Mouse (Mus musculus) testis, postnatal 10 days (tissue): ENCODE measurements around the gene Cdca8.

Experiments
- DNase-seq: peaks from one replicate; pipeline ENCODE4 v3.0.0; 2021; ENCODE audit warnings: low spot score

Gene Cdca8

GRCm38 (mm10) chr4:124953546-124953945 lies 14.4 kb upstream of the Cdca8 start:
- DNase-seq, result no peak

GRCm38 (mm10) chr4:124951036-124951433 lies 11.9 kb upstream of the Cdca8 start:
- DNase-seq, result no peak

- no peak for DNase-seq
These were observed 11.3 kb upstream of the Cdca8 start for GRCm38 (mm10) chr4:124950181-124951035.

GRCm38 (mm10) chr4:124949488-124949887 lies 10.4 kb upstream of the Cdca8 start:
- no peak for DNase-seq

- no peak for DNase-seq
These were observed 5.8 kb upstream of the Cdca8 start for GRCm38 (mm10) chr4:124944961-124945360.

GRCm38 (mm10) chr4:124943781-124944180 lies 4.7 kb upstream of the Cdca8 start:
- no peak for DNase-seq

GRCm38 (mm10) chr4:124943022-124943421 lies 3.9 kb upstream of the Cdca8 start:
- peak; percentile 93 for DNase-seq

GRCm38 (mm10) chr4:124936613-124937471 lies 2.3 kb downstream of the Cdca8 start, which contains the start of gene 9930104L06Rik:
TSS of gene 9930104L06Rik (plus strand) at chr4:124937048.
- peak; percentile 94 for DNase-seq

- no peak for DNase-seq
These were observed 11.0 kb downstream of the Cdca8 start for GRCm38 (mm10) chr4:124928102-124928501.

GRCm38 (mm10) chr4:124905971-124906822 lies 32.9 kb downstream of the Cdca8 start:
- no peak for DNase-seq

GRCm38 (mm10) chr4:124905417-124905816 lies 33.7 kb downstream of the Cdca8 start:
- no peak for DNase-seq

- no peak for DNase-seq
These were observed 39.2 kb downstream of the Cdca8 start for GRCm38 (mm10) chr4:124899906-124900305.

GRCm38 (mm10) chr4:124898428-124898827 lies 40.7 kb downstream of the Cdca8 start:
- no peak for DNase-seq

- DNase-seq, result no peak
These were observed 44.3 kb downstream of the Cdca8 start for GRCm38 (mm10) chr4:124894508-124895428.

GRCm38 (mm10) chr4:124893769-124894168 lies 45.3 kb downstream of the Cdca8 start:
- DNase-seq, result no peak

GRCm38 (mm10) chr4:124890831-124891230 lies 48.3 kb downstream of the Cdca8 start:
- no peak for DNase-seq

- DNase-seq, result no peak
These were observed 49.2 kb downstream of the Cdca8 start for GRCm38 (mm10) chr4:124889935-124890334.

GRCm38 (mm10) chr4:124888702-124889101 lies 50.4 kb downstream of the Cdca8 start:
- no peak for DNase-seq

GRCm38 (mm10) chr4:124882151-124882729 lies 56.9 kb downstream of the Cdca8 start:
- peak; percentile 80 for DNase-seq

GRCm38 (mm10) chr4:124881341-124881908 lies 57.7 kb downstream of the Cdca8 start:
- DNase-seq, result no peak
